Mouse (Mus musculus) spleen, postnatal 36 days (tissue): ENCODE measurements around the gene Gm29094.
"Not testable (repeated sequence)": the region's sequence is repeated elsewhere in the genome, so short reads cannot be mapped to it uniquely, and the experiment has no call there.

Experiments
- DNase-seq, 2 experiments: peaks; one replicate each; pipeline ENCODE4 v3.0.0; 2022; ENCODE audit warnings: low spot score in 2 of 2, mixed read lengths in 1 of 2

Gm29094 gene

DNA sequence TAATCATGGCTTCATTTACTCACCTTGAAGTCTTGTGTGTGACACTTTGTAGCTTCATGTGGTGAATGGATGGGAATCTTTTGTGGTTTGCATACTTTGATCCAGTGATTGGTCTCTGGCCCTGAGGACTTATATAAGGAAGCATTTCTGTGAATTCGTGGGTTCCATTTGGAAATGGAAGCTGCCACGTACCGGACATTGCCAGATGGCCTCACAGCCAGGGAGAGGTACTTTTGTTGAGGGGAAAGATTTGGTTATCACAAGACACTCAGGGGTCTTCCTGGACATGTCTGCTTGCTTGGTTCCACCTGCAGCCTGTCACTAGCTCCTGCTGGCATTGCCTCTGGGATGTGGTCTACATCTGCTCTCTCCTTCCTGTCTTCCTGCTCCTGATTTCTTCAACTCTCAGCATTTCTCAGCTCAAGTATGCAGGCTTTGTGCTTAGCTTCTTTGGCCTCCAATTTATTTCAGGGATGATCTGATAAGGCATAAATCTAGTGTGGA is 41.4 kb downstream of the Gm29094 start:
- not testable (repeated sequence) for DNase-seq

- no peak for DNase-seq
Measured at GRCm38 (mm10) chr9:89253400-89253799, 54.2 kb downstream of the Gm29094 start.

DNA sequence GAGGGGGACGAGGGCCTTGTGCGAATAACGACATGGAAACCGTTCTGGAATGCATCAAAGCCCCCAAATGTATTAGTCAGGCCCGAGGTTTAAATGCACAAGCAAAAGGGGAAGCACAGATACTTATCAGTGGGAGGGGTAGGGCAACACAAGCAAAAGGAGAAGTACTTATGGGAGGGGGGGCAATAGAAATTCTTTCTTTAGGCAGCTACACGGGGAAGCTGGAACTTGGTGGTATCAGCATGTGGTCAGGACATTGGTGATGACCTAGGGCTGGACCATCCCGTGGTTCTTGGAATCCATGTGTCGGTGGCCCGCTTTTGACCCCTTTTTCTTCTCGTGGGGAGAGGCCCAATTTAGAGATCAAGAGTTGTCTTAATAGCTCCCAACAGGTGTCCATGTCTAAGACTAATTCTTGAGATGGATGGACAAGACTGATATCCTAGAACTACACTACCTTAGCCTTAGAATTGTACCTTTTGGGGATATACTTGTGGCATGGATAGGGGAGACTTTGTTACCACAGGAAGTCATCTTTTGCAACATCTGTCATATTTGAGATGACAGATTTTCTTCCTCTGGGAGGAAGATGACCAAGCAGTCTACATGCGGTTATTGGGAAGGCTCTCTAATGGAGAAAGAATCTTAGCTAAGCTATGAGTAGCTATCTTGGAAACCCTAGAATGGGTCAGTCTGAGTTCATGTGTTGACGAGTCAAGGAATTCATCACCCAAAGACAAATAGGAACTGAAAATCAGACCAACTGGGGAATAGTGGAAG is 57.6 kb downstream of the Gm29094 start:
- peak in 1 of 2 experiments; percentile 3 for DNase-seq

- DNase-seq = no peak
Measured at GRCm38 (mm10) chr9:89263968-89264367, 64.8 kb downstream of the Gm29094 start.

GRCm38 (mm10) chr9:89264571-89264970 is 65.4 kb downstream of the Gm29094 start:
- no peak for DNase-seq
